Mouse (Mus musculus) ES-Bruce4 (cell line): ENCODE data around the gene Olfr1406.

Experiments used
- CTCF ChIP-seq: IDR thresholded peaks from one replicate; pipeline ENCODE4 v1.8.1; 2011; ENCODE audit warnings: low read depth, low read length
- EP300 ChIP-seq: IDR thresholded peaks from 2 replicates; pipeline ENCODE4 v1.6.1; 2011; ENCODE audit warnings: low read depth, low read length; ENCODE audit not compliant: insufficient read depth

DNA sequence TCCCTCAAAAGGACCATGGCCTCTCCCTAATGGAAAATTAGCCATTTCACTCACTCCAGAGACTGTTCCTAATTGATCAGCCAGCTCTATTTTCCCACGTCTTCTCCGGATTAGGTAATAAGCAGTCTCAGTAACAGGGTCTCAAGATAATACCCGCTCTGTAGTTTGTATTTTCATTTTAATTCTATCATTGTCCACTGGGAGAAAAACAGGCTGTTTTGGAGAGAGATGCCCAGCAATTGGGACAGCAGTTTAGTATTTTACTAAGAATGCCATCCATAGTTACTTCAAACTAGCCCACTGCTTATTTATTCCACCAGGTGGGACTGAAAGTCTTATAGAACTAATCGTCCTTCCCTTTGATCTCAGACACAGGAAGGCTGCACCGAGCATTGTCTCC, 7.1 kb upstream of the Olfr1406 start, which contains the start of gene Olfr218:
- no peak for TF ChIP-seq CTCF
- TF ChIP-seq EP300: no peak
